Mouse (Mus musculus) limb, embryonic 15.5 days (tissue): ENCODE results near the gene Lsm3. TPM values are rescaled to one million over a fixed set of nuclear protein-coding genes. Genes with fewer than 3 reads are reported as not detected.
A peak's percentile ranks its signal among the peaks of the same experiment; 100 is the strongest.

Source experiments
- ATAC-seq: fragments of 200-750 bp; cut with Nextera tagmentation; 2 replicates; pipeline ENCODE4 v1.8.0; 2017; ENCODE audit warnings: low read depth, moderate TSS enrichment; ENCODE audit not compliant: insufficient number of reproducible peaks, low FRiP score, low TSS enrichment
- H3K27ac ChIP-seq: fragments of 300-500 bp; sonication (generic); 2 replicates; pipeline ENCODE4 v1.5.1; 2015; ENCODE audit warnings: moderate library complexity, mild to moderate bottlenecking, inconsistent platforms
- H3K27me3 ChIP-seq: fragments of 300-500 bp; sonication (generic); 2 replicates; pipeline ENCODE4 v1.6.1; 2015; ENCODE audit warnings: inconsistent platforms
- H3K36me3 ChIP-seq: fragments of 300-500 bp; sonication (generic); 2 replicates; pipeline ENCODE4 v1.6.1; 2015; ENCODE audit warnings: inconsistent platforms
- H3K4me1 ChIP-seq: fragments of 300-500 bp; sonication (generic); 2 replicates; pipeline ENCODE4 v1.6.1; 2015; ENCODE audit warnings: inconsistent platforms
- H3K4me2 ChIP-seq: fragments of 300-500 bp; sonication (generic); 2 replicates; pipeline ENCODE4 v1.6.1; 2015; ENCODE audit warnings: mild to moderate bottlenecking, inconsistent platforms
- H3K4me3 ChIP-seq: fragments of 300-500 bp; sonication (generic); 2 replicates; pipeline ENCODE4 v1.5.1; 2015; ENCODE audit warnings: mild to moderate bottlenecking, inconsistent platforms
- H3K9ac ChIP-seq: fragments of 300-500 bp; sonication (generic); 2 replicates; pipeline ENCODE4 v1.6.1; 2015; ENCODE audit warnings: inconsistent platforms
- H3K9me3 ChIP-seq: fragments of 300-500 bp; sonication (generic); 2 replicates; pipeline ENCODE4 v1.6.1; 2016; ENCODE audit warnings: inconsistent platforms
- WGBS: fragments of 180-500 bp; shearing (Covaris S2); methylation state at CpG from one replicate; pipeline ENCODE4 v1.1.7; 2015; 5-methylcytosine and 5-hydroxymethylcytosine counted together
- polyA plus RNA-seq: library from polyadenylated mRNA; unstranded; fragments of >200 nt; fragmentation: Nextera tagmentation; extraction: Ambion mirVana; gene quantifications from 2 replicates; pipeline ENCODE4 v1.2.1, GENCODE M21; 2015

Lsm3 gene
- polyA plus RNA-seq, 1 experiment from 2014 or later: 202 TPM

GRCm38 (mm10) chr6:91514737-91515362 is 878 bp upstream of the Lsm3 start:
- H3K4me2 ChIP-seq: peak overlapping the region; percentile 74
- no peaks in the 10 kb centered on the region for H3K27me3 ChIP-seq
- no peak overlapping the region for H3K27ac ChIP-seq
- ATAC-seq: no peak
- H3K9ac ChIP-seq: peak overlapping the region; percentile 71
- no peaks in the 10 kb centered on the region for H3K9me3 ChIP-seq
- H3K4me1 ChIP-seq: peaks cover 17% of the 10 kb centered on the region
- H3K4me3 ChIP-seq: peak overlapping the region; percentile 87
- WGBS: 20% methylated on average over 10 of the region's 10 CpGs
- H3K36me3 ChIP-seq: peaks cover 31% of the 10 kb centered on the region

GRCm38 (mm10) chr6:91518454-91519020 is 2.8 kb downstream of the Lsm3 start:
- Histone ChIP-seq H3K4me2 (no peak overlapping the region), H3K27me3 (no peaks in the 10 kb centered on the region), H3K27ac (no peak overlapping the region), H3K4me3 (no peak overlapping the region), H3K36me3 (peaks cover 57% of the 10 kb centered on the region), H3K9me3 (no peaks in the 10 kb centered on the region), H3K9ac (no peak overlapping the region), H3K4me1 (peaks cover 17% of the 10 kb centered on the region)
- 84% methylated on average over 7 of the region's 7 CpGs for WGBS
- ATAC-seq: no peak

GRCm38 (mm10) chr6:91522816-91523215 is 7.1 kb downstream of the Lsm3 start:
- Histone ChIP-seq H3K4me2 (no peak overlapping the region), H3K4me3 (no peak overlapping the region), H3K4me1 (no peaks in the 10 kb centered on the region), H3K27me3 (no peaks in the 10 kb centered on the region), H3K27ac (no peak overlapping the region), H3K36me3 (peaks cover 67% of the 10 kb centered on the region), H3K9me3 (no peaks in the 10 kb centered on the region), H3K9ac (no peak overlapping the region)
- 96% methylated on average over 5 of the region's 5 CpGs for WGBS
- no peak for ATAC-seq

GRCm38 (mm10) chr6:91525544-91525943 is 9.8 kb downstream of the Lsm3 start:
- no peak overlapping the region for H3K4me3 ChIP-seq
- peaks cover 40% of the 10 kb centered on the region for H3K36me3 ChIP-seq
- 81% methylated on average over 4 of the region's 4 CpGs for WGBS
- no peak overlapping the region for H3K4me2 ChIP-seq
- H3K27ac ChIP-seq: no peak overlapping the region
- H3K4me1 ChIP-seq: no peaks in the 10 kb centered on the region
- H3K9ac ChIP-seq: no peak overlapping the region
- no peak for ATAC-seq
- H3K27me3 ChIP-seq: no peaks in the 10 kb centered on the region
- H3K9me3 ChIP-seq: no peaks in the 10 kb centered on the region

- WGBS: 47% methylated on average over 5 of the region's 5 CpGs
- H3K36me3 ChIP-seq: peaks cover 23% of the 10 kb centered on the region
- H3K9ac ChIP-seq: no peak overlapping the region
- no peak overlapping the region for H3K4me2 ChIP-seq
- no peak overlapping the region for H3K27ac ChIP-seq
- H3K4me1 ChIP-seq: no peaks in the 10 kb centered on the region
- no peak for ATAC-seq
- H3K9me3 ChIP-seq: no peaks in the 10 kb centered on the region
- H3K4me3 ChIP-seq: no peak overlapping the region
- H3K27me3 ChIP-seq: no peaks in the 10 kb centered on the region
Observed at GRCm38 (mm10) chr6:91527227-91527860, 11.6 kb downstream of the Lsm3 start.

- no peak overlapping the region for H3K4me2 ChIP-seq
- H3K27me3 ChIP-seq: no peaks in the 10 kb centered on the region
- H3K4me1 ChIP-seq: no peaks in the 10 kb centered on the region
- H3K36me3 ChIP-seq: peaks cover 14% of the 10 kb centered on the region
- no peak for ATAC-seq
- H3K4me3 ChIP-seq: no peak overlapping the region
- H3K9me3 ChIP-seq: no peaks in the 10 kb centered on the region
- no peak overlapping the region for H3K27ac ChIP-seq
- 79% methylated on average over 7 of the region's 7 CpGs for WGBS
- no peak overlapping the region for H3K9ac ChIP-seq
Observed at GRCm38 (mm10) chr6:91528265-91528664, 12.5 kb downstream of the Lsm3 start.

- 87% methylated on average over 8 of the region's 8 CpGs for WGBS
Observed at GRCm38 (mm10) chr6:91530673-91531072, 14.9 kb downstream of the Lsm3 start.

GRCm38 (mm10) chr6:91531276-91531675 is 15.5 kb downstream of the Lsm3 start:
- Histone ChIP-seq H3K27me3 (no peaks in the 10 kb centered on the region), H3K27ac (no peak overlapping the region), H3K4me3 (no peak overlapping the region), H3K4me2 (no peak overlapping the region), H3K9me3 (no peaks in the 10 kb centered on the region), H3K9ac (no peak overlapping the region), H3K36me3 (no peaks in the 10 kb centered on the region), H3K4me1 (no peaks in the 10 kb centered on the region)
- no peak for ATAC-seq
- 82% methylated on average over 6 of the region's 6 CpGs for WGBS

More at GRCm38 (mm10) chr6:91530673-91531072, 14.9 kb downstream of the Lsm3 start:
- Histone ChIP-seq H3K4me3 (no peak overlapping the region), H3K9me3 (no peaks in the 10 kb centered on the region), H3K27ac (no peak overlapping the region), H3K36me3 (no peaks in the 10 kb centered on the region), H3K4me1 (no peaks in the 10 kb centered on the region), H3K27me3 (no peaks in the 10 kb centered on the region), H3K9ac (no peak overlapping the region), H3K4me2 (no peak overlapping the region)
- ATAC-seq: no peak

- no peak overlapping the region for H3K9ac ChIP-seq
- H3K27me3 ChIP-seq: no peaks in the 10 kb centered on the region
- 62% methylated on average over 6 of the region's 6 CpGs for WGBS
- H3K4me3 ChIP-seq: no peak overlapping the region
- H3K36me3 ChIP-seq: no peaks in the 10 kb centered on the region
- H3K4me2 ChIP-seq: no peak overlapping the region
- no peak for ATAC-seq
- no peaks in the 10 kb centered on the region for H3K9me3 ChIP-seq
- no peaks in the 10 kb centered on the region for H3K4me1 ChIP-seq
- no peak overlapping the region for H3K27ac ChIP-seq
Observed at GRCm38 (mm10) chr6:91532661-91533060, 16.9 kb downstream of the Lsm3 start.

GRCm38 (mm10) chr6:91533359-91533758 is 17.6 kb downstream of the Lsm3 start:
- no peak for ATAC-seq

GRCm38 (mm10) chr6:91533771-91534170 is 18.0 kb downstream of the Lsm3 start:
- no peaks in the 10 kb centered on the region for H3K4me1 ChIP-seq
- no peaks in the 10 kb centered on the region for H3K36me3 ChIP-seq
- H3K9ac ChIP-seq: no peak overlapping the region
- 37% methylated on average over 2 of the region's 2 CpGs for WGBS
- no peak overlapping the region for H3K4me3 ChIP-seq
- no peak overlapping the region for H3K4me2 ChIP-seq
- no peak overlapping the region for H3K27ac ChIP-seq
- H3K9me3 ChIP-seq: no peaks in the 10 kb centered on the region
- ATAC-seq: no peak
- no peaks in the 10 kb centered on the region for H3K27me3 ChIP-seq

More at GRCm38 (mm10) chr6:91533359-91533758, 17.6 kb downstream of the Lsm3 start:
- H3K4me1 ChIP-seq: no peaks in the 10 kb centered on the region
- H3K4me3 ChIP-seq: no peak overlapping the region
- 34% methylated on average over 5 of the region's 5 CpGs for WGBS
- H3K9me3 ChIP-seq: no peaks in the 10 kb centered on the region
- no peaks in the 10 kb centered on the region for H3K36me3 ChIP-seq
- no peak overlapping the region for H3K4me2 ChIP-seq
- H3K27ac ChIP-seq: no peak overlapping the region
- no peak overlapping the region for H3K9ac ChIP-seq
- H3K27me3 ChIP-seq: no peaks in the 10 kb centered on the region

- Histone ChIP-seq H3K4me1 (no peaks in the 10 kb centered on the region), H3K27ac (no peak overlapping the region), H3K4me2 (no peak overlapping the region), H3K9ac (no peak overlapping the region), H3K36me3 (no peaks in the 10 kb centered on the region), H3K27me3 (no peaks in the 10 kb centered on the region), H3K4me3 (no peak overlapping the region), H3K9me3 (no peaks in the 10 kb centered on the region)
- 65% methylated on average over 4 of the region's 4 CpGs for WGBS
- no peak for ATAC-seq
Observed at GRCm38 (mm10) chr6:91534268-91534667, 18.5 kb downstream of the Lsm3 start.
